Mouse (Mus musculus) ES-E14 (cell line): Measurements from ENCODE around the gene Zbtb22. TPM values are rescaled to one million over a fixed set of nuclear protein-coding genes. Genes with fewer than 3 reads are reported as not detected.
"Not testable (repeated sequence)": the region's sequence is repeated elsewhere in the genome, so short reads cannot be mapped to it uniquely, and the experiment has no call there.

Experiments
- DNase-seq: peaks from one replicate; pipeline ENCODE4 v3.0.0-alpha.2; 2013; ENCODE audit warnings: low read depth, low spot score
- H3K27ac ChIP-seq: 2 replicates; pipeline ENCODE4 v1.5.1; 2012; ENCODE audit warnings: low read depth, mild to moderate bottlenecking, low read length, moderate library complexity, mixed read lengths; ENCODE audit not compliant: poor library complexity, insufficient read depth, severe bottlenecking
- H3K36me3 ChIP-seq: 2 replicates; pipeline ENCODE4 v1.6.1; 2012; ENCODE audit warnings: mild to moderate bottlenecking, low read length, moderate library complexity, mixed read lengths; ENCODE audit not compliant: control insufficient read depth, poor library complexity, insufficient read depth, severe bottlenecking
- H3K4me1 ChIP-seq, 2 experiments: fragments of 150-350 bp in 1 of 2; sonication (generic) in 1 of 2; 2 replicates each; pipeline ENCODE4 v1.6.1; 2012; ENCODE audit warnings: low read length in 2 of 2, mild to moderate bottlenecking in 1 of 2, mixed read lengths in 1 of 2; ENCODE audit not compliant: control insufficient read depth in 2 of 2, insufficient read depth in 2 of 2, poor library complexity in 1 of 2
- H3K4me3 ChIP-seq, 2 experiments: fragments of 150-350 bp in 1 of 2; sonication (generic) in 1 of 2; 2 replicates each; pipeline ENCODE4 v1.5.1; 2012; ENCODE audit warnings: low read length in 2 of 2, low read depth in 1 of 2, mild to moderate bottlenecking in 1 of 2, mixed read lengths in 1 of 2; ENCODE audit not compliant: insufficient read depth in 1 of 2, poor library complexity in 1 of 2, severe bottlenecking in 1 of 2
- H3K9ac ChIP-seq: 2 replicates; pipeline ENCODE4 v1.6.1; 2012; ENCODE audit warnings: low read depth, mild to moderate bottlenecking, low read length, mixed read lengths; ENCODE audit not compliant: poor library complexity, insufficient read depth, severe bottlenecking
- H3K9me3 ChIP-seq: fragments of 150-350 bp; sonication (generic); 2 replicates; pipeline ENCODE4 v1.6.1; 2012; ENCODE audit warnings: low read depth, mild to moderate bottlenecking, low read length; ENCODE audit not compliant: control insufficient read depth, insufficient read depth
- CHD2 ChIP-seq: IDR thresholded peaks from 2 replicates; pipeline ENCODE4 v1.6.1; 2014; ENCODE audit warnings: mild to moderate bottlenecking, low read depth, low read length, inconsistent platforms
- HCFC1 ChIP-seq: IDR thresholded peaks from 2 replicates; pipeline ENCODE4 v1.6.1; 2012; ENCODE audit warnings: low read length, inconsistent platforms, borderline replicate concordance; ENCODE audit not compliant: insufficient read depth
- MAFK ChIP-seq: IDR thresholded peaks from 2 replicates; pipeline ENCODE4 v1.6.1; 2014; ENCODE audit warnings: mild to moderate bottlenecking, low read depth, low read length, inconsistent platforms; ENCODE audit not compliant: insufficient read depth
- ZC3H11A ChIP-seq: IDR thresholded peaks from 2 replicates; pipeline ENCODE4 v1.6.1; 2012; ENCODE audit warnings: low read depth, mild to moderate bottlenecking, inconsistent platforms, low read length, borderline replicate concordance
- ZNF384 ChIP-seq: IDR thresholded peaks from 2 replicates; pipeline ENCODE4 v1.6.1; 2012; ENCODE audit warnings: low read depth, low read length, inconsistent platforms
- in situ Hi-C, 2 experiments: fragments of 600-800 bp; cut with MboI; formaldehyde crosslinking; loops; one replicate each; pipeline ENCODE4 v1.15.1; 2025; ENCODE audit warnings: low sequenced_read_pairs in 2 of 2, inconsistent platforms in 1 of 2; ENCODE audit not compliant: unreplicated experiment in 2 of 2
- total RNA-seq: library from RNA; depleted of rRNA; stranded (reverse); fragments of 300-350 nt; gene quantifications from 2 replicates; pipeline ENCODE4 v1.2.3, GENCODE M21; 2012

Gene Zbtb22
- total RNA-seq, 1 experiment, result 32.8 TPM

- H3K4me1 ChIP-seq, result peaks cover 14 to 27% of the 10 kb centered on the region in 2 experiments
- TF ChIP-seq CHD2 (no peak), ZNF384 (0 out of 2 replicates have a peak, but pooled peaks have one; percentile 12), HCFC1 (no peak)
- H3K27ac ChIP-seq, result peak overlapping the region; percentile 87
- H3K36me3 ChIP-seq, result no peaks in the 10 kb centered on the region
- H3K4me3 ChIP-seq, result no peak overlapping the region
- H3K9me3 ChIP-seq, result no peaks in the 10 kb centered on the region
- peak overlapping the region; percentile 54; the same call in 1 of the 2 replicates for H3K9ac ChIP-seq
- in situ Hi-C loops, result no loop called here
- DNase-seq, result no peak
Observed at GRCm38 (mm10) chr17:33900989-33901314, 14.8 kb upstream of the Zbtb22 start.

- H3K9me3 ChIP-seq, result no peaks in the 10 kb centered on the region
- in situ Hi-C loops, result no loop called here
- no peak for TF ChIP-seq ZC3H11A
- TF ChIP-seq ZNF384, result peak; percentile 88; the same call in 1 of the 2 replicates
- no peak for TF ChIP-seq MAFK
- TF ChIP-seq HCFC1, result no peak
- H3K4me1 ChIP-seq, result peaks cover 14 to 30% of the 10 kb centered on the region in 2 experiments
- no peak overlapping the region for H3K4me3 ChIP-seq
- no peaks in the 10 kb centered on the region for H3K36me3 ChIP-seq
- peak overlapping the region; percentile 55; the same call in 1 of the 2 replicates for H3K9ac ChIP-seq
- H3K27ac ChIP-seq, result peak overlapping the region; percentile 87
- DNase-seq, result no peak
Observed at GRCm38 (mm10) chr17:33901653-33902052, 14.1 kb upstream of the Zbtb22 start.

- Histone ChIP-seq H3K4me1 (peaks cover 14 to 31% of the 10 kb centered on the region in 2 experiments), H3K9ac (peak overlapping the region; percentile 47; the same call in 1 of the 2 replicates), H3K4me3 (no peak overlapping the region), H3K9me3 (no peaks in the 10 kb centered on the region), H3K27ac (peak overlapping the region; percentile 87), H3K36me3 (no peaks in the 10 kb centered on the region)
- in situ Hi-C loops, result no loop called here
- no peak for DNase-seq
- TF ChIP-seq ZNF384, result peak; percentile 67
- no peak for TF ChIP-seq CHD2
- TF ChIP-seq ZC3H11A, result no peak
Observed at GRCm38 (mm10) chr17:33902079-33902478, 13.6 kb upstream of the Zbtb22 start.

- no peaks in the 10 kb centered on the region for H3K9me3 ChIP-seq
- no peak overlapping the region for H3K4me3 ChIP-seq
- no peak for DNase-seq
- no peak for TF ChIP-seq HCFC1
- TF ChIP-seq CHD2, result no peak
- peak overlapping the region; percentile 47; the same call in 1 of the 2 replicates for H3K9ac ChIP-seq
- in situ Hi-C loops, result no loop called here
- peak overlapping the region; percentile 87 for H3K27ac ChIP-seq
- H3K36me3 ChIP-seq, result no peaks in the 10 kb centered on the region
- peaks cover 14 to 31% of the 10 kb centered on the region in 2 experiments for H3K4me1 ChIP-seq
Observed at GRCm38 (mm10) chr17:33902491-33902890, 13.2 kb upstream of the Zbtb22 start.

GRCm38 (mm10) chr17:33903911-33904651 lies 11.6 kb upstream of the Zbtb22 start:
- H3K36me3 ChIP-seq, in situ Hi-C loops, H3K9me3 ChIP-seq, DNase-seq: not testable (repeated sequence)
- Histone ChIP-seq H3K4me1 (peaks cover 8 to 31% of the 10 kb centered on the region in 2 experiments; a peak in 3 of 4 replicates), H3K9ac (peak overlapping the region; percentile 65; the same call in 1 of the 2 replicates), H3K27ac (peak overlapping the region; percentile 87), H3K4me3 (peak overlapping the region in 1 of 2 experiments; percentile 24; a peak in 2 of 4 replicates)

GRCm38 (mm10) chr17:33904835-33905234 lies 10.9 kb upstream of the Zbtb22 start, which contains the start of gene Platr17:
Gene Platr17, plus strand, starts transcription at chr17:33905135.
- not testable (repeated sequence) for H3K9me3 ChIP-seq, DNase-seq
- peak within 1 kb of the TSS; percentile 89 for H3K27ac ChIP-seq

More at GRCm38 (mm10) chr17:33904835-33905234, 10.9 kb upstream of the Zbtb22 start, which contains the start of gene Platr17:
- H3K36me3 ChIP-seq, in situ Hi-C loops: not testable (repeated sequence)
- peaks cover 4 to 31% of the 10 kb centered on the region in 2 experiments; a peak in 3 of 4 replicates for H3K4me1 ChIP-seq
- H3K9ac ChIP-seq, result peak within 1 kb of the TSS; percentile 76
- H3K4me3 ChIP-seq, result peak within 1 kb of the TSS; percentile 38 to 50
